Mouse (Mus musculus) gastrocnemius, postnatal 36 days (tissue): ENCODE results near the gene Gm10447. TPM values are rescaled to one million over a fixed set of nuclear protein-coding genes. Genes with fewer than 3 reads are reported as not detected.
A peak's percentile ranks its signal among the peaks of the same experiment; 100 is the strongest.

Source experiments
- DNase-seq, 2 experiments: peaks; one replicate each; pipeline ENCODE4 v3.0.0; 2022
- intact Hi-C: fragments of 180-260 bp; cut with DNase I; formaldehyde crosslinking; loops from one replicate; pipeline ENCODE4 v1.15.1; 2025
- long read RNA-seq, 2 experiments: library from polyadenylated mRNA; stranded (forward); transcript quantifications; one replicate each; pipeline ENCODE4 v2.0.0; 2021
- total RNA-seq, 2 experiments: library from RNA; stranded (reverse); gene quantifications; 2 replicates each; pipeline ENCODE4 v1.2.3; 2021

The Gm10447 gene
- total RNA-seq, result not detected
- long read RNA-seq, experiment 1, result 0 reads
- long read RNA-seq, experiment 2, result 0 reads

DNA sequence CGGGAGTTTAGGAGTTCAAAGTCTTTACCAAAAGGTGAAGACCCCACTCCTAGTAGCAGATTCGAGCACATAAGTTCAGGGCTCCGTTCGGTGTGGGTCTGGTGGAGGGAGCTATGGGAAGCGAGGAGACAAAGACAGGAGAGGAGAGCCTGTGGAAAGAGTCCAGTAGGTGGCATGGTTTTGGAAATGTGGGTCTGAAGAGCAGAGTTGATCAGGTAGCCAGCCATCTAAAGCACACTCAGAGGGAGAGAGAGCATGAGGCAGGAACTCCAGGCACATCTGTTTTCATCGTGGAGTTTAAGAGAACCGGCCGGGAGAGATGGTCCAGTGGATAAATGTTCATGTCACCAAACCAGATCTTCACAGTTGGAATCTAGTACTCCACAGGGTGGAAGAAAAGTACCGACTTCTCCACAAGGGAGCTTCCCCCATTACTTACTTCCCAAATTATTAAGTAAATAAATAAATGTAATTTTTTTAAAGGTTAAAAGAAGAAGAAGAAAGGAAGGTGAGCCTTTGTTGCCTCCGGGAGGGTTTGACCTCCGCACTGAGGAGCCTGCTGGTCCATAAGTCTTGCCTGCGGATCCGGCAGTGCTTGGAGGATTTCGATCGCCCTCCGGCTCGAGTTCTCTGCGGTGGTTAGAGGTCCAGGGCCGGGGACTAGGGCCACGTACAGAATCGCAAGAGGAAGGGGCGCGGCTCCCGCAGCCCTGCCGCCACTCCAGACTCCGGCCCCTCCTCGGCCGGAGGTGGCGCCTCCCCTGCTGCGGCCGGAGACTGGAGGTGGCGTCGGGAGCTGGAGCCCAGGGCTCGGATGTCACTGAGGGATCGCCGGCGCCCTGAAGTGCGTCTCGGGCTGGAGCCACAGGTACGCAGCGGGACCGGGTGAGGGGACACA lies at the start of gene Gm10447, which contains the start of gene Shroom1:
Gene Gm10447 (minus strand): TSS at position 637 of the 898 bp plus-strand sequence.
Gene Shroom1 (plus strand): TSS at position 732 of the 898 bp plus-strand sequence.
- intact Hi-C loops, result no loop called here
- DNase-seq, result peak; percentile 37

DNA sequence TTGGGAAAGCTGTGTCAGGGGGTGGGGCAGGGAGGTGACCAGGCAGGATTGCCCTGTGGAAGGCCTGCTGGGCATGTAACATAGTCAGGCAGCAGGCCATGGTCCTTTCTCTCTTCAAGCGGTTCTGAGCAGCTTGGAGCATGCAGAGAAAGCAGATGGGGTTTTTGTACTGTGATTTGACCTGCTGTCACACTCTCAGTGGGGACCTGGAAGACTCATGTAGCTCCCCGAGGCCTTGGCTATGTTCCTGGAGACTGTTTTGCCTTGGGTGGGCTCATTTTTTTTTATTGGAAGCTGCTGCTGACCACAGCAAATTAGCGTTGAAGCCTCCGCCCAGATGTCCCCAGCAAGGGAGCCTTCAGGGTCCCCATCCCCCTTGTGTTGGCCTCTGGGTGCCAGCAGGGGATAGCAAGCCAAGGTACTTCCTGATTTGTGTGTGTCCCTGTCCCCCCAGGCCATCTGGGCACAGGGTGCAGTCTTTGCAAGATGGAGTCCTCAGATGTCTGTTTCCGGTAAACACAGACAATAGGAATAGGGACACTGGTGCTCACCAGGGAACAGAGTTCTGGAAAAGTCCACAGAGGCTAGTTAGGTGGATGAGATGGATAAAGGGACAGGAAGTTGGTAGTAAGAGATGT lies 48.2 kb upstream of the Gm10447 start:
- DNase-seq, result no peak
- intact Hi-C loops, result no loop called here

DNA sequence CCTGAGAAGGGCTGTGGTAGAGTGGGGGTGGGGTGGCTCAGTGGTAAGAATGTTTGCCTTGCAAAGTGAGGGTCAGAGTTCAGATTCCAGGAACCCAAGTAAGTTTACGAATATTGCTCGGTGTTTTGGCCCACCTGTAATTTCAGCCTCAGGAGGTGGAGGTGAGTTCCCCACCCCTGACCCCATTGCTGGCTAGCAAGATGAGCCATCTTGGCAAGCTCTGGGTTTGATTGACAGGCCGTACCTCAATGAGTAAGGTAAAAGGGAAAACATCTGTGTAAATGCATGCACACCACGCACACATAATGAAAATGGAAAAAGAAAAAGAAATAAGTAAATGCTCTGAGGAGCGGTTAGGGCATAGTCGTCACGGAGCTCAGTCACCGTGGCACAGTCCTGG lies 47.5 kb upstream of the Gm10447 start:
- intact Hi-C loops, result no loop called here
- no peak for DNase-seq

DNA sequence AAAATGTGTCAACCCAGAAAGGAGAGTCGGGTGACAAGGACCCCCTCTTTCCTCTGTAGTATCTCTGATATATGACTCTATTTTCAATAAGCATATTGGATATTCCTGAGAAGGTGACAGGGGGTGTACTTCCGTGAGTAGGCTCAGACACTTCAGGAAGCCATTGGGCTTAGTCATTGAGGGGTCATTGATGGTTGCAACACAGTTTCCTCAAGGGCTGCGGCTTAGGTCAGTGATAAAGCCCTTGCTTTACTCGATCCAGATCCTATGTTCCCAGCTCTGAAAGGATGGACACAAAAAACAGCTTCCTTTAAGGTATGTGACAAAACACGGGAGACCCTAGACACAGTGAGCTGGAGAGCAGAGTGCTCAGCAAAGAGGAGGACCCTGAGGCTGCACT lies 46.8 kb upstream of the Gm10447 start:
- DNase-seq, result no peak
- intact Hi-C loops, result no loop called here

DNA sequence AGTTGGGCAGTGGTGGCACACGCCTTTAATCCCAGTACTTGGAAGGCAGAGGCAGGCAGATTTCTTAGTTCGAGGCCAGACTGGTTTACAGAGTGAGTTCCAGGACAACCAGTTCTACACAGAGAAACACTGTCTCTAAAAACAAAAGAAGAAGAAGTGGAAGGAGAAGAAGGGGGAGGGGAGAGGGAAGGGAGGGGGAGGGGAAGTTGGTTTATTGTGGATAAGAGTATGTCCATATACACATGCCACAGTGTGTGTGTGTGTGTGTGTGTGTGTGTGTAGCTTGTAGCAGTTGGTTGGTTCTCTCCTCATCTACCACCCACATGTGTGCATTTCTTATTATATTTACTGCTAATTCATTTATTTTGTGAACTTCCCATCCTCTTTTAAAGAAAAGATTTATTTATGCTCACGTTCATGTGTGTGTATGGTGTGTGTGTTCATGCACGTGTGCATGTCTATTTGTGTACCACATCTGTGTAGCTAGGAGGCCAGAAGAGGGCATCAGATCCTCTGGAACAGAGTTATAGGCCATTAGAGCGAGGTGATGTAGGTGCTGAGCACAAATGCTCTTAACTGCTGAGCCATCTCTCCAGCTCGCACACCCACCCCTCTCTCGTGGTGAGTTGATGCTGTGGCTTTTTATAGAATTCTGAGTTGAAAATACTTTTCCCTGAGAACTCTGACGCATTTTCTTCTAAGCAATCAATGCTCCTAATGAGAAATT lies 45.3 kb upstream of the Gm10447 start:
- intact Hi-C loops, result no loop called here
- no peak for DNase-seq

DNA sequence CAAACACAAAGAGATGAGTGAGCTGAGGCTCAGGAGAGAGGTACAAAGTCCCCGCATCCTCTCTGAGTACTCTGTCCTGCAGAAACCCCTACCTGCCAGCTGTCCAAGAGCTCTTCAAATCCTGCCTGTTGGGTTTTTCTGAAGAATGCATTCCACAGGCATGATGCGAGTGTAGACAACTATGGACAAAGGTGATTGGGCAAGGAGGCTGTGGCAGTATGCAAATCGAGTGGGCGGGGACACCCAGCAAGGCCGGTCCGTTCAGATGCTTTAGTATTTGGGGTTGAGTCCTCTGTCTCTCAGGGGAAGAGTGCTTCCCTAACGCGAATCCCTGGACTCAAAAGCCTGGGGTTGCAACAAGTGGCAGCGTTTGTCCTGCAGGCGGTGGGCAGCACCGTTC lies 43.7 kb upstream of the Gm10447 start:
- DNase-seq, result no peak
- intact Hi-C loops, result no loop called here

DNA sequence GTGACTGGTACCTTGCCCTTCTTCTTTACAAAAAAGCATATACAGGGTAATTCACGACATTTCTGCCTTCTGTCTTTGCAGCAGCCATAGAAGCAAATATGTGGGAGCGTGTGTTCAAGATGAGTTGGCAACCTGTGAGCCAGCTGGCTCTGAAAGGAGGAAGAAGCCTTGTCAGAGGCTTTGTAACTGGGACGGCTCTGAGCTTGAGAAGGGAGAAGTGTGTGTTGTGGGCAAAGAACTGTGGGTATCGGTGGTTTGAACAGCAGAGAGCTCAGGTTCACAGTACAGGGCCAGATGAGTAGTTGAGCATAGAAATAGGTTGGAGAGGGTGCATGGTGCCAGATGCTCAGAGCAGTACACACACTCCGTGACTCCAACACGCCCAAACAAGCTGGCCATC lies 40.0 kb upstream of the Gm10447 start:
- DNase-seq, result no peak
- intact Hi-C loops, result no loop called here

DNA sequence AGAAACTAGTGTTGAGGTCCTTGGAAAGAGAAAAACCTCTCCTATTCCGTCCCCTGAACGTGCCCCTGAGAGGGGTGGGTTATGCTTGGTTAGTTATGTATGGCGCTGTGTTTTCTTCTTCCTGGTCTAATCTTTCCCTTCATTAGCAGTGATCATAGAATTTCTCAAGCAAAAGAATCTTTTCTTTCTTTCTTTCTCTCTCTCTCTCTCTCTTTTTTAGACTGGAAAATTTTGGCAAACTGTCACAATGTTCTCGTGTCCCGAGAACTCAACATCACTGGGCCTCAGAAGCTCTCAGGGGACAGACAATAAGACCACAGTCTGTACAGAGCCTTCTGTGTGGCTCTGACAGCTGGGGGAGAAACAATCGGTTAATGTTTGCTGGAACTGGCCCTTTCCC lies 38.5 kb upstream of the Gm10447 start:
- DNase-seq, result no peak
- intact Hi-C loops, result no loop called here

DNA sequence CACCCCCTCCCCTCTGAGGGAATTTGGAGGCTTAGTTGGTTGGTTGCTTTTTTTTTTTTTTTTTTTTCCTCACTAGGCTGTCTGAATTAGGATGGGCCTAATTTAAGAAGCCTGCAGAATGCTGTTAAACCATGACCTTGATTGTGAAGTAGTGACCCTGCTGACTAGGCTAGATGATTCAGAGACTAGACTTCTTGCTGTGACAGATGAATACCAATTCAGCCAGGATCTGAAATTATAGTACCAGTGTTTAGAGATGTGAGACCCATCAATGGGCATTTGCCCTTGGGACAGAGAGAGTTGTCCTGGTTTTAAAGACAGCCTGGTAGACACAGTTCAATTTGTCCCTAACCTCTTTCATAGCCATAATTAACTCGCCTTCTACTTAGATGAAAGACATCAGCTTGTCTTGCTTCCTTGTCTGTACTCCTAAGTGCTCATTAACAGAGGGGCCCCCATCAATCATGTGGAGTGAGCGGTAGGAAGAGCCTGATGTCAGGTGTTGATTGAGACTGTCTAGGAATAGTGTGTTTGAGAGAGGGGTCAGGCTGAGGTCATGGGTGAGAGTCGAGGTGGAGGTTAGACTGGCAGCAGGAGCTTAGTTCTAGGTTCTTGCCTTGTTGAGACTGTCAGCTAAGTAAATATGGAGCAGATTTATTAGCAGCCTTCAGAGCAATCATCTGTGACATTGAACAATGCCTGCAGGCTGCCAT lies 36.5 kb upstream of the Gm10447 start:
- DNase-seq, result no peak
- intact Hi-C loops, result no loop called here

DNA sequence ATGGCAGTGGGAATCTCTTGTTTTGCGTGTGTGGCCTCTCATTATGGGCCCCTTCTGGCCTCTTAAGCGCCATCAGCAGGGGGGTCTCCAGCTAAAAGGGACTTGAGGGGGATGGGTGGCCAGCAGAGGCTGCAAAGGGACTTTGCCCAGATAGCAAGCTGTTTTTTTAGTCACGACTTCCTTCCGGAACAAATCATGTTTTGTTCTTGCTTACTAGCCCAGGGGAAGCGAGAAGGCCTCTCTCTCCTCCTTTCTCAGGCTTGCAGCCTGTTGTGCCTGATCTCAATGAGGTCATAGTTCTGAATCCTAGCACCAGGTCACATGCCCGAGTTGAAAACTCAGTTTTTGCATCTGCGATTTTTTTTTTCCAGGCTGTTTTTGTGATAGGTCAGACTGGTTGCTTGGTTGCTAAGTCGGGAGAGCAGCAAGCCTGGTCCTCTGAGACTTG lies 35.1 kb upstream of the Gm10447 start:
- DNase-seq, result no peak
- intact Hi-C loops, result no loop called here

DNA sequence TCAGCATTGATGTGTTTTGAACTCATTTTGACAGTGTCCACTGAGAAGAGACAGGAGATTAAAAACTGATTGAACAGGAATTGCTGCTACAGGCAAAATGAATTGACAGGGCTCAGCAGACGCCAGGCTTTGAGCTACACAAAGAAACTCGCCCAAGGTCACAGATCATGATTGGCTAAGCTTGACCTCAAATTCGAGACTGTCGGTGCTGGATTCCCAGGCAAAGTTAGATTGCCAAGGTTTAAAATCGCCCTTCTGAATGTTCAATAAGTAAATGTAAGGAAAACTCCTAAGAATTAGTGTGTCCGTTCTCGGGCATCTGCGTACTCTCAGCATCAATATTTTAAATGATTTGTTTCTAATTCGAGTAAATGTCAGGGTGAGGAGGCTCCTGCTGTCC lies 32.5 kb upstream of the Gm10447 start:
- no peak for DNase-seq
- intact Hi-C loops, result no loop called here

DNA sequence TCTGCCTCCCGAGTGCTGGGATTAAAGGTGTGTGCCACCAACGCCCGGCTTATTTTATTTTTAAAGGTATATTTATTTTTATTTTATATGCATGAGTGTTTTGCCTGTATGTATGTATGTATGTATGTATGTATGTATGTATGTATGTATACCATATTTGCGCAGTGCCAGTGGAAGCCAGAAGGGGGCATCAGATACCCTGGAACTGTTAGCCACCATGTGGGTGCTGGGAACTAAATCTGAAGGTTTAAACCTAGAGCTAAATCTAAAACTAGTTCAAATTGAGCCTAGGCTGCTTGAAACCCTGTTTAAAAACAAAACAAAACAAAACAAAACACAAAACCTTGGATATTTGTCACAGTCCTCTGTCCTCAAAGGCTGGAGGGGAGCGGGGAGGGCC lies 32.1 kb upstream of the Gm10447 start:
- DNase-seq, result no peak
- intact Hi-C loops, result no loop called here

DNA sequence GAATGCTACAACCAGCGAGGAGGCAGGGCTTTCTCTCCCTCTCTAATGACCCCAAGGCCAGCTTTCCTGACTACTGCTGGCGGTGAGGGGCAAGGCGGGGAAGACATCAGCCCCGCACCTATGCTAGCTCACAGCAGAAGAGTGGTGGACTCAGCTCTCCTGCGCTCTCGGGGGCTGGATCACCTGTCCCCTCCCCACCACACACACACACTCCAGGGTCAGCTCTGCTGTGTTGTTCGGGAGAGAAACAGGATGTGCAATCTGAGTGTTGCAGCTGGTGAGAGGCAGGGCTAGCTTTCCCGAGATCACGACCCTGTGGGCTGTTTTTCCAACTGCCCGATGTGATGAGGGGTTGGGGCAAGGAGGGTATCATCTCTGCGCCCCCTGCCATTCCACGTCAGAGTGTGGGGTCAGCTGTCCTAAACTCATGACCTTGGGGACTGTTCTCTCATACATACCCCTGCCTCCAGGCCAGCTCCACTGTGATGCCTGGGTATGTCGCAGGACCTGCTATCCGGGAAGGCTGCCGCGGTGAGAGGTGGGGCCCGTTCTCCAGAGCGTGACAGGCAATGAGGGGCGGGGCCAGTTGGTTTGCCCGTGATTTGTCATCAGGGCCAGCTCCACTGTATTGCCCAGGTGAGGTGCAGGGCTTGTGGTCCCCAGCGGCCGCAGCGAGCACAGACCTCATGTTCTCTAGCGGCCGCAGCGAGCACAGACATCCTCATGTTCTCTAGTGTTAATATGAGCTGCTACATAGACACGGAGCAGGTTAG lies 30.1 kb upstream of the Gm10447 start:
- no peak for DNase-seq
- intact Hi-C loops, result no loop called here

DNA sequence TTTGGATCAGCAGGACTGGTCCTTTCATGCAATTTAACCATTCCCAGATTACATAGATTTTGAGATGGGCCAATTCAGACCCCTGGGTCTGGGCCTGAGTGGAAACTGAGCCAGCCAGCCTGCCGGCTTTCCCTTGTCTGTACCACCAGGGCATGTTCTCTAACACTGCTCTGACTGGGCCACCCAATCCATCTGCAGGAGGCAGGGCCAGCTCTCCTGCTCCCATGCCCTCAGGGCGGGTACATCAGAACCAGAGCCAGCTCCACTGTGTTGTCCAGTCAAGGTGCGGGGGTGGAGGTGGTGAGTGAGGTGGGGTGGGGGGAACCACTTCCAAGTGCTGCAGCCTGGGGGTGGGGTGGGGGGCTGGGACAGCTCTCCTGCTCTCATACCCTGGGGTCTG lies 29.4 kb upstream of the Gm10447 start:
- intact Hi-C loops, result no loop called here
- no peak for DNase-seq

DNA sequence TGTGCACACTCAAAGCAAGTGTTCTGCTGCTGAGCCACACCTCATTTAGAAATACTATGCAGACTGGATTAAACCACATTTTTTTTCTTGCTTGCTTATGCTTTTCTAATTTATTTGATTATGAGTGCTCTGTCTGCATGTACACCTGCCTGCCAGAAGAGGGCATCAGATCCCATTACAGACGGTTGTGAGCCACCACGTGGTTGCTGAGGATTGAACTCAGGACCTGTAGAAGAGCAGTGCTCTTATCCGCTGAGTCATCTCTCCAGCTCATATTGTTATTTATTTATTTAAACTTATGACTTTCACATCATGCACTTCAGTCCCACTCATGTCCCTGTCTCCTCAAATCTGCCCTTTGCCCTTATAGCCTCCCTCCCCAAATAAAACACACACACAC lies 28.8 kb upstream of the Gm10447 start:
- no peak for DNase-seq
- intact Hi-C loops, result no loop called here

DNA sequence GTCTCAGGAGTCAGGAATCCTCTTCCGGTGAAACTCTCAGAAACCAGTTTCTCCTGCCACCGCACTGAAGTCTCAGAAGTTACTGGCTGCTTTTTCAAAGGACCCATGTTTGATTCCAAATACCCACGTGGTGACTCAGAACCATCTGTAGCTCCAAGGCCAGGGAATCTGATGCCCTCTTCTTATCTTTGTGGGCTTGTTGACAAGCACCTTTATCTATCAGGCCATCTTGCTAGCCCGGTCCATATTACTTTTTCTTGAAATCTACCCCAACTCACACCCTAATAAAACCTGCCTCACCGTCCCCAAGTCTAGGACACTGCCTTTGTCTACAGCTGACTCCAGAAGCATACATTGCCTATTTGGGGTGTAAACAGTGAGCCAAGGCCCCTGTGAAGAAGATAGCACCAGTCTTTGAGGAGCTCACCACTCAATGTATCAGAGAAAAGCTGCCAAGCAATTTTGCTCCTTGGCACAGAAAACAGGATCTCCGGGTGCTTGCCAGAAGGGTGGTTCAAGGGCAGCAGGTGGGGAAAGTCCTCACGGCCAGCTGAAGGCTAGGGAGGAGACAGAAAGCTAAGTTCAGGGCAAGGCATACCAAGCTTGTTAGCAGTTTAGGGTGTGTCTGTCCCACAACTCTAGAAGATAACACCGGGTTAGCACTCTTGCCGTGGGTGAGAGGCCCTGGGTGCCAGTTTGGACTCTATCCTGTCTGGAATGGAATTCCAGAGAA lies 26.4 kb upstream of the Gm10447 start:
- no peak for DNase-seq
- intact Hi-C loops, result no loop called here

DNA sequence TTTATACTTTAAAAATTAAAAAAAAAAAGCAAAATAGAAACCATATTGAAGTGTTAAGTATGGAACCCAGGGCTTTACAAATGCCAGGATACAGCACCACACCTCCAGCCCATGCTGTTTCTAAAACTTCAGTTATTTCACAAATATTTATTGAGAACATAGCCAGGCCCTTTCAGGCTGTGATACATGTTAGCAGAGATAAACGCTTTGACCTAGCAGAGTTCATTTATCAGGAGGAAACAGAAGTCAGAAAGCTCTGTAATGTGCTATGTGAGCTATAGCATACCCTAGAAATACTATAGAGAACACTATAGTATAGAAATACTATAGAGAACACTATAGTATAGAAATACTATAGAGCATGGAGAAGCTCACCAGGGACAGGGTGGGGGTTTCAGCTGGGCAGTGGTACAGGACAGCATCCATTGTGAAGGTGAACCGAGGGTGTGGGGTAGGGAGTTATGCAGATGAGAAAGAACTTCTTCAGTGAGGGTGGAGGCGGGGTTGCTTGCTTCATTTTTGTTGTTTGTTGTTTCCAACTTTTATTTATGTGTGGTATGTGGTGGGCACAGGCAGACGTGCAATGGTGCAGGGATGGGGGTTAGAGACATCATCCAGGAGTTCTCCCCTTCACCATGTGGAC lies 24.3 kb upstream of the Gm10447 start:
- intact Hi-C loops, result no loop called here
- DNase-seq, result no peak

DNA sequence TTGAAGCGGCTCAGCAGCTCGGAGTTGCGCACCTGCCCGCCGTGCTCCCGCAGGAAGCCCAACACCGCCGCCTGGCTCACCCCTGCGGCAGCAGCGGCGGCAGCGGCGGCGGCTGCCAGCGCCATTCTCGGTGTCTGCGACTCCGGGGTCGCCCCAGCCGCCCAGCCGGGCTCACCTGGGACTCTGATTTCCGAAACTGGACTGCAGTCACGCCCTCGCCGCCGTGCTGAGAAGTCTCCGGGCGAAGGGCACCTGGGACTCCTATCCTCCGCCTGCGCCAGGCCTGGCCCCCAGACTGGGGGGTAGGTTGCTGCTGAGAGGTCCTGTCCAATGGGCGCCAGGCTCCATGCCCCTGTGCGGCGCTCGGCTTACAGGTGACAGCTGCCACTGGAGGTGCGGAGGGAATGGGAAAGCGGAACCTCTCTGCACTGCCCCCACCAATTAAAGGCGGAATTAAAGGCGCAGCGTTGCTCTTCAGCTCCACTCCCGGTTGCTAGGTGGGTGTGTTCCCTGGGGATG lies 22.9 kb upstream of the Gm10447 start, which contains the start of the genes Gm9945 and Sowaha:
Gene Gm9945 (plus strand): TSS at position 384 of the 519 bp plus-strand sequence.
Gene Sowaha (minus strand): TSS at position 492 of the 519 bp plus-strand sequence.
- intact Hi-C loops, result loop anchor here (10.0 kb wide), 1 partner anchor 85 kb away; the partner anchor contains the start of gene Kif3a
- no peak for DNase-seq
